Mouse (Mus musculus): ENCODE measurements at regions not wholly inside any gene's neighbourhood (a gene's known extent, or its start where the extent isn't known, plus 50 kb on each side); places are given as distances from the start of the nearest gene placed in this dataset.

DNA sequence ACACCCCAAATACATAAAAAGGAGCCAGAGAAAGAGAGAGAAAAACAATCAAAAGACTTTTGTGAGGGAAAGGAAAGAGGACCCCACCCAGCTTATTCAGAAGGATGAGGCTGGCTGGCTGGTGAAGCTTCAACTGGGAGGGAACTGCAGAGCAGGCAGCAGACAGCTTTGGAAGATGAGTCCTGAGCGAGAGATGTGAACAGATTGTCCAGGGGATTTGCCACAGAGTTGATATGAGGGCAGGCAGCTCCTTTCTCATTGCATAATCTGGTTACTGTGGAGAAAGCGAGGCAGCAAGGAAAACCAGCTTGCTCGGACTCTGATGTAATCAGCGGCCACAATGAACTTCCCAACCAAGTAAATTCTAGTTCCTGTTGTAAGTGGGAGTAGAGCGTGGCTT, 188.6 kb downstream of the Tpbg start:
- TF ChIP-seq POLR2A (IDR thresholded peaks at IDR 0.05; ENCODE audit: extremely low read depth, insufficient read depth, low read length) (no peak), CTCF (IDR thresholded peaks at IDR 0.05; ENCODE audit: extremely low read depth, insufficient read depth, low read length) (no peak)
